Mouse (Mus musculus): ENCODE measurements around the gene Vmn2r77. TPM values are rescaled to one million over a fixed set of nuclear protein-coding genes. Genes with fewer than 3 reads are reported as not detected.

The Vmn2r77 gene
- polyA plus RNA-seq (2014; fragmentation: Illumina TruSeq; extraction: RNeasy Lipid Tissue Mini Kit (QIAGEN cat#74804); ENCODE audit: low read depth, low replicate concordance): not detected

GRCm38 (mm10) chr7:86794727-86795126 is at the start of gene Vmn2r77:
Gene Vmn2r77 (plus strand): TSS chr7:86795027.

DNA sequence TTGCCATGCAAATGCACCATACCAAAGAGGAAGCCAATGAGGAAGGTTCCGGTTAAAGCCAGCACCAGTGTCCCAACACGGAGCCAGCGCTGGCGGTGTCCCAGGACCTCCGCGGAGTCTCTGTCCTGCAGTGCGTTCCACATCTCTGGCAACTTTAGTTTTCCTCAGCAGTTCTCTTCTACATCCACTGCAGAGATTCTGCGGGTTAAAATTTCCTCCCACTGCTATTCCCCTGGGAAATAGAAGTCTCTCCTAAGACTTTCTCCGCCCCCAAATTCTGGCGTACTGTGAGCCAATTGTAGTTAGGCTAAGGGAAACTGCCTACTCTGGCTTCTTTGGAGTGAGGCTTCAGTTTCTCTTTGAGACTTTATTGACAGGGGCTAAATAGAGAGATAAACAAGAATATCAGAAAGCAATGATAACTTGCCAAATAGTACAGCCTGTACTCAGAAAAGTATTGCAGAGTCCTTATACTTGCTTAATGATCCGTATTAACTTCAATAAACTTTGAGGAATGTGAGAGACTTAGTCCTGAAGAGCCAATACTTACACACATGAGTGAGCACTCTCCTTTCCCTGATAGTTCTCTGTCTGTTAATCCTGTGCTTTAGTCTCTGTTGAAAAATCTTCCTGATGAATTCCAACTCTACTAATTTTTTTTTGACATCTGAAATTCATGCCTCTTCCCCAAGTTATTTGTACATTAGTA is 19.1 kb upstream of the Vmn2r77 start, which contains the start of gene Folh1:
Folh1 (minus strand) TSS at position 327 of the 709 bp plus-strand sequence.

Other genes with a start within 250 kb of the Vmn2r77 start
- gene Olfr295, start 211.2 kb upstream of the Vmn2r77 start, polyA plus RNA-seq (2014; fragmentation: Illumina TruSeq; extraction: RNeasy Lipid Tissue Mini Kit (QIAGEN cat#74804); ENCODE audit: low read depth, low replicate concordance): not detected
- not detected for gene Olfr294, start 178.4 kb upstream of the Vmn2r77 start, polyA plus RNA-seq (2014; fragmentation: Illumina TruSeq; extraction: RNeasy Lipid Tissue Mini Kit (QIAGEN cat#74804); ENCODE audit: low read depth, low replicate concordance)
- gene Olfr293, start 146.0 kb upstream of the Vmn2r77 start, polyA plus RNA-seq (2014; fragmentation: Illumina TruSeq; extraction: RNeasy Lipid Tissue Mini Kit (QIAGEN cat#74804); ENCODE audit: low read depth, low replicate concordance): not detected
- gene Olfr292, start 106.7 kb upstream of the Vmn2r77 start, polyA plus RNA-seq (2014; fragmentation: Illumina TruSeq; extraction: RNeasy Lipid Tissue Mini Kit (QIAGEN cat#74804); ENCODE audit: low read depth, low replicate concordance): not detected
- 0.47 TPM for gene Folh1, start 19.1 kb upstream of the Vmn2r77 start, polyA plus RNA-seq (2014; fragmentation: Illumina TruSeq; extraction: RNeasy Lipid Tissue Mini Kit (QIAGEN cat#74804); ENCODE audit: low read depth, low replicate concordance)
- not detected for gene Vmn2r78, start 120.1 kb downstream of the Vmn2r77 start, polyA plus RNA-seq (2014; fragmentation: Illumina TruSeq; extraction: RNeasy Lipid Tissue Mini Kit (QIAGEN cat#74804); ENCODE audit: low read depth, low replicate concordance)
- not detected for gene Vmn2r79, start 201.1 kb downstream of the Vmn2r77 start, polyA plus RNA-seq (2014; fragmentation: Illumina TruSeq; extraction: RNeasy Lipid Tissue Mini Kit (QIAGEN cat#74804); ENCODE audit: low read depth, low replicate concordance)

Measured in heart, adult 10 weeks (tissue).